Mouse (Mus musculus): ENCODE measurements around the gene Als2cr12. TPM values are rescaled to one million over a fixed set of nuclear protein-coding genes. Genes with fewer than 3 reads are reported as not detected.
"Not testable (repeated sequence)": the region's sequence is repeated elsewhere in the genome, so short reads cannot be mapped to it uniquely, and the experiment has no call there.

Gene Als2cr12
- polyA plus RNA-seq, 1 experiment = not detected

- DNase-seq (ENCODE audit: extremely low spot score in 1 of 2, low spot score in 1 of 2) = not testable (repeated sequence)
Observed at GRCm38 (mm10) chr1:58691718-58692117, 4.1 kb downstream of the Als2cr12 start.

- DNase-seq (ENCODE audit: extremely low spot score in 1 of 2, low spot score in 1 of 2) = not testable (repeated sequence)
Observed at GRCm38 (mm10) chr1:58690834-58691488, 4.8 kb downstream of the Als2cr12 start.

- DNase-seq (ENCODE audit: extremely low spot score in 1 of 2, low spot score in 1 of 2) = no peak
Observed at GRCm38 (mm10) chr1:58690006-58690744, 5.6 kb downstream of the Als2cr12 start.

- no peak for DNase-seq (ENCODE audit: extremely low spot score in 1 of 2, low spot score in 1 of 2)
Observed at GRCm38 (mm10) chr1:58689426-58689825, 6.4 kb downstream of the Als2cr12 start.

- not testable (repeated sequence) for DNase-seq (ENCODE audit: extremely low spot score in 1 of 2, low spot score in 1 of 2)
Observed at GRCm38 (mm10) chr1:58678412-58678811, 17.4 kb downstream of the Als2cr12 start.

- DNase-seq (ENCODE audit: extremely low spot score in 1 of 2, low spot score in 1 of 2) = peak in 1 of 2 experiments; percentile 54
Observed at GRCm38 (mm10) chr1:58677575-58677974, 18.2 kb downstream of the Als2cr12 start.

- no peak for DNase-seq (ENCODE audit: extremely low spot score in 1 of 2, low spot score in 1 of 2)
Observed at GRCm38 (mm10) chr1:58675011-58675410, 20.8 kb downstream of the Als2cr12 start.

GRCm38 (mm10) chr1:58672116-58672515, 23.7 kb downstream of the Als2cr12 start:
- no peak for DNase-seq (ENCODE audit: extremely low spot score in 1 of 2, low spot score in 1 of 2)

- not testable (repeated sequence) for DNase-seq (ENCODE audit: extremely low spot score in 1 of 2, low spot score in 1 of 2)
Observed at GRCm38 (mm10) chr1:58669635-58670034, 26.2 kb downstream of the Als2cr12 start.

- DNase-seq (ENCODE audit: extremely low spot score in 1 of 2, low spot score in 1 of 2) = no peak
Observed at GRCm38 (mm10) chr1:58668191-58668590, 27.6 kb downstream of the Als2cr12 start.

- DNase-seq (ENCODE audit: extremely low spot score in 1 of 2, low spot score in 1 of 2) = not testable (repeated sequence)
Observed at GRCm38 (mm10) chr1:58663365-58663764, 32.4 kb downstream of the Als2cr12 start.

GRCm38 (mm10) chr1:58662671-58663070, 33.1 kb downstream of the Als2cr12 start:
- DNase-seq (ENCODE audit: extremely low spot score in 1 of 2, low spot score in 1 of 2) = not testable (repeated sequence)

GRCm38 (mm10) chr1:58652480-58653403, 43.0 kb downstream of the Als2cr12 start:
- peak in 1 of 2 experiments; percentile 44 for DNase-seq (ENCODE audit: extremely low spot score in 1 of 2, low spot score in 1 of 2)

- not testable (repeated sequence) for DNase-seq (ENCODE audit: extremely low spot score in 1 of 2, low spot score in 1 of 2)
Observed at GRCm38 (mm10) chr1:58651571-58652456, 44.0 kb downstream of the Als2cr12 start.

- not testable (repeated sequence) for DNase-seq (ENCODE audit: extremely low spot score in 1 of 2, low spot score in 1 of 2)
Observed at GRCm38 (mm10) chr1:58628847-58629246, 66.9 kb downstream of the Als2cr12 start.

- peak in 1 of 2 experiments; percentile 32 for DNase-seq (ENCODE audit: extremely low spot score in 1 of 2, low spot score in 1 of 2)
Observed at GRCm38 (mm10) chr1:58621996-58622748, 73.6 kb downstream of the Als2cr12 start.

GRCm38 (mm10) chr1:58621251-58621650, 74.5 kb downstream of the Als2cr12 start:
- no peak for DNase-seq (ENCODE audit: extremely low spot score in 1 of 2, low spot score in 1 of 2)

GRCm38 (mm10) chr1:58618766-58619165, 77.0 kb downstream of the Als2cr12 start:
- no peak for DNase-seq (ENCODE audit: extremely low spot score in 1 of 2, low spot score in 1 of 2)

Measured in frontal cortex, adult 2 months (tissue).